Mouse (Mus musculus): ENCODE data around the gene Krtcap2. TPM values are rescaled to one million over a fixed set of nuclear protein-coding genes. Genes with fewer than 3 reads are reported as not detected.

Krtcap2 gene
- polyA plus RNA-seq, 1 experiment from 2014 or later = 334 TPM

DNA sequence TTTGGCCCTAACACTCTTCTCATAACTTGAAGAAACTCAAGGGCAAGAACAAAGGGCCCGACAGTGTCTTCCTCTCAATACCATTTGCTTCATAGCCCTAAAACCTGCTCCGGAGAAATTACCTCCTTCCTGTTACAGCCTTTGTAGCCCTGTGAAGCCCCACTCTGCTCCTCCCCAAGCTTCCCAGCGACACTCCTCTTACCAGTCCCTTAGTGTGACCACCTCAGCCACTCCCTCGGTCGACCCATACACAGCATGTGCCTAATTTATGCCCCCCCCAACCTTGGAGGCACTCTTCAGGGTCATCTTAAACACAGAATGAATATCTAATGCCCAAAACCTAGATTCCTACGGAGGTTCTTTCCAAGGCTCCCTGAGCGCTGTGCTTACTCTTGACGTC lies 32.9 kb downstream of the Krtcap2 start:
- Histone ChIP-seq H3K36me3 (peaks cover 21% of the 10 kb centered on the region), H3K4me1 (peaks cover 58% of the 10 kb centered on the region), H3K4me3 (peak overlapping the region; percentile 58), H3K27ac (peak overlapping the region; percentile 90), H3K9ac (peak overlapping the region; percentile 66), H3K4me2 (peak overlapping the region; percentile 94), H3K9me3 (no peaks in the 10 kb centered on the region), H3K27me3 (no peaks in the 10 kb centered on the region)
- no peak for ATAC-seq (ENCODE audit: insufficient number of reproducible peaks, low FRiP score, low TSS enrichment, low read depth)
- WGBS = 17% methylated on average over 8 of the region's 8 CpGs

GRCm38 (mm10) chr3:89279153-89279890 lies 33.6 kb downstream of the Krtcap2 start:
- peaks cover 17% of the 10 kb centered on the region for H3K36me3 ChIP-seq
- peak overlapping the region; percentile 94 for H3K4me2 ChIP-seq
- H3K27ac ChIP-seq = peak overlapping the region; percentile 90
- H3K4me3 ChIP-seq = peak overlapping the region; percentile 58
- no peaks in the 10 kb centered on the region for H3K27me3 ChIP-seq
- 2% methylated on average over 34 of the region's 35 CpGs for WGBS
- peak overlapping the region; percentile 66 for H3K9ac ChIP-seq
- no peaks in the 10 kb centered on the region for H3K9me3 ChIP-seq
- peak; percentile 79 for ATAC-seq (ENCODE audit: insufficient number of reproducible peaks, low FRiP score, low TSS enrichment, low read depth)
- peaks cover 58% of the 10 kb centered on the region for H3K4me1 ChIP-seq

DNA sequence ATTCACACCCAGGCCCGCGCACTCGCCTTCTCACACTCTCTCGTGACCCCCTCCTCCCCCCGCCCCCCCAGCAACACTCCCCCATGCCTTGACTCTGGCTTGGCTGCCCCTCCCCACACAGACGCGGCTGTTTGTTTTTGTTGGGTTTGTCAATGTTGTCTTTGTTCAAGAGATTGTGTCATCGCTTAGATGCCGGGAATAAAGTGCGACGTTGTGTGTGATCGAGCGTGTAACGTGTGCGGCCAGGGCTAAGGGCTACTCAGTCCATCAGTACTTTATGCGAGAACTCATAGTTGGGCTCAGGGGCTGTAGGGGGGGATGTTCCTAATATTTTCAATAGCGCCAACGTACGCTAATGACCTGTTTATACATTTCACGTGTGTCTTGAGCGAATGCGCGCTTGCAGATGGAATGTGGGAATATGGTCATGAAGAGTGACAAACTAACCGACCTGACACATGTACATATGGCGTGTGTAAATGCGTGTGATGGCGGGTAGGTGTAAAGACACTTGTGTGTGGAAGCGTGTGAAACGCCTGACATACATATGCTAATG lies 34.4 kb downstream of the Krtcap2 start:
- peaks cover 58% of the 10 kb centered on the region for H3K4me1 ChIP-seq
- H3K9me3 ChIP-seq = no peaks in the 10 kb centered on the region
- H3K4me3 ChIP-seq = peak overlapping the region; percentile 58
- ATAC-seq (ENCODE audit: insufficient number of reproducible peaks, low FRiP score, low TSS enrichment, low read depth) = no peak
- peak overlapping the region; percentile 94 for H3K4me2 ChIP-seq
- peak overlapping the region; percentile 66; the same call in 1 of the 2 replicates for H3K9ac ChIP-seq
- peaks cover 11% of the 10 kb centered on the region for H3K36me3 ChIP-seq
- under 1% methylated on average over 29 of the region's 29 CpGs for whole genome bisulfite sequencing
- peak overlapping the region; percentile 90 for H3K27ac ChIP-seq
- H3K27me3 ChIP-seq = no peaks in the 10 kb centered on the region

DNA sequence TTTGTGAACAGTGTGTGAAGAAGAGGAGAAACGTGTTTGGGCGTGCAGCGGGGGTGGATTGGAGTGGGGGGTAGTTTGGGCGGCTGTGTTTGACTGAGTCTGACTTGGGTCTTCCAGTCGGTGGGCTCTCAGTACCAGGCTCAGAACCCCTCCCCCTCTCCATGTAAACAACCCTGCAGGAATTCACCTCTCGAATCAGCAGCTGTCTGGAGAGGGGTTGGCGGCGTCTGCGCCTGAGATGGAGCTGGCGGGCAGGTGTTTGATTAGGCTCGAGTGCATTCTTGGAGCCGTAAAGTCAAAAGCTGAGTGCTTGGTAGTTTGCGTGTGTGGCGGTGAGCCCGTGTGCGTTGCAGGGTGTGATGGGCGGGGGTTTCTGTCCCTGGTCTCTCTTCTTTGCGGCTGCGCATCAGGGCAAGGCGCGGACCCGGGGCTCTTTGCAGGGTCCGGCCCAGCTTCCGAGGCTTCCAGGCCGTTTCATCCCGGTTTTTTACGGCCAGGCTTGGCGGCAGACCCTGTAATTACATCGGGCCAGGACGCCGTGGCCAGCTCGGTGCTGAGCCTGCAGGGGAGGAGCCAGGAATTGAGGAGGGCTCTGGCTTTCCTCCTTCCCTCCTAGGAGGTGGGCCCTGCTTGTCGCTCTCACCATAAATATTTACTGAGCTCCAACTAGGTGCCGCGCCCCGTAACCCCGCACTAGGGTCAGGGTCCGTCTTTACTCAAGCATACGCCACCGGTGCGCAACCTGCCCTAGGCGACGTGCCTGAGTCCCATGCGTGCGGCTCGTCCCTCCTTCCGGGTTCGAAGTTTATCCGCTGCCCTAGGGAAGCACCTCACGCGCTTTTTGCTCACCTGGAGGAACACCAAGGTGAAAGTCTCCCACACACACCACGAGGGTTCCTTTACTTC lies 35.1 kb downstream of the Krtcap2 start, which contains the start of gene Efna1:
Gene Efna1, minus strand, starts transcription at position 537 of the 906 bp plus-strand sequence.
- 0 out of 2 replicates have a peak, but pooled peaks have one; percentile 20 for ATAC-seq (ENCODE audit: insufficient number of reproducible peaks, low FRiP score, low TSS enrichment, low read depth)

GRCm38 (mm10) chr3:89281579-89282290 lies 36.0 kb downstream of the Krtcap2 start:
- WGBS = 12% methylated on average over 20 of the region's 20 CpGs
- Histone ChIP-seq H3K9ac (0 out of 2 replicates have a peak overlapping the region, but pooled peaks have one; percentile 66), H3K4me1 (peaks cover 55% of the 10 kb centered on the region), H3K27ac (peak overlapping the region; percentile 90), H3K4me2 (peak overlapping the region; percentile 94), H3K4me3 (peak overlapping the region; percentile 58), H3K27me3 (no peaks in the 10 kb centered on the region), H3K9me3 (no peaks in the 10 kb centered on the region), H3K36me3 (no peaks in the 10 kb centered on the region)
- ATAC-seq (ENCODE audit: insufficient number of reproducible peaks, low FRiP score, low TSS enrichment, low read depth) = no peak

More for the DNA sequence above, 35.1 kb downstream of the Krtcap2 start, which contains the start of gene Efna1:
- Histone ChIP-seq H3K4me3 (peak within 1 kb of the TSS; percentile 58), H3K9ac (peak within 1 kb of the TSS; percentile 66), H3K4me1 (peaks cover 58% of the 10 kb centered on the region), H3K36me3 (peaks cover 4% of the 10 kb centered on the region; the same call in 1 of the 2 replicates), H3K9me3 (no peaks in the 10 kb centered on the region), H3K4me2 (peak within 1 kb of the TSS; percentile 94), H3K27me3 (no peaks in the 10 kb centered on the region), H3K27ac (peak within 1 kb of the TSS; percentile 90)
- WGBS = under 1% methylated on average over 52 of the region's 52 CpGs

DNA sequence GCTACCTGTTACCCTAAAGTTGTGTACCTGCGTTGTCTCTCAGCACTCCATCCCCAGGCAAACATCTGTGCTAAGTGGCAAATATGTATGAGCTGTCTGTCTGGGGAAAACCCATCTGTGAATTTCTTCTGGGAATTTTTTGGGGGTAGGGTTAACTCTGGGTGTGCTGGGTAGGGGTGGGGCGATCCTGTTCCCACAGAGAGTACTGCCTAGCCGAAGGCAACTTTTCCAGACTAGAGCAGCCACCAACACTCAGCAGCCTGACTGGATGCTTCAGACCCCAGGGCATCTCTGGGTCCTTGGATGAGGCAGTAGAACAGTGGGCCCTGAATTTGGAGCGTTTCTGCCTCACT lies 36.5 kb downstream of the Krtcap2 start:
- Histone ChIP-seq H3K27me3 (no peaks in the 10 kb centered on the region), H3K4me1 (peaks cover 50% of the 10 kb centered on the region), H3K4me2 (no peak overlapping the region), H3K9me3 (no peaks in the 10 kb centered on the region), H3K27ac (no peak overlapping the region; the same call in 1 of the 2 replicates), H3K36me3 (no peaks in the 10 kb centered on the region), H3K9ac (no peak overlapping the region), H3K4me3 (no peak overlapping the region)
- 14% methylated on average over 4 of the region's 4 CpGs for WGBS
- no peak for ATAC-seq (ENCODE audit: insufficient number of reproducible peaks, low FRiP score, low TSS enrichment, low read depth)

GRCm38 (mm10) chr3:89284261-89284660 lies 38.5 kb downstream of the Krtcap2 start:
- Histone ChIP-seq H3K9me3 (no peaks in the 10 kb centered on the region), H3K27ac (no peak overlapping the region), H3K4me2 (no peak overlapping the region), H3K36me3 (no peaks in the 10 kb centered on the region), H3K4me3 (no peak overlapping the region), H3K4me1 (peaks cover 39% of the 10 kb centered on the region), H3K9ac (no peak overlapping the region), H3K27me3 (no peaks in the 10 kb centered on the region)
- ATAC-seq (ENCODE audit: insufficient number of reproducible peaks, low FRiP score, low TSS enrichment, low read depth) = no peak
- WGBS = 78% methylated on average over 3 of the region's 3 CpGs

DNA sequence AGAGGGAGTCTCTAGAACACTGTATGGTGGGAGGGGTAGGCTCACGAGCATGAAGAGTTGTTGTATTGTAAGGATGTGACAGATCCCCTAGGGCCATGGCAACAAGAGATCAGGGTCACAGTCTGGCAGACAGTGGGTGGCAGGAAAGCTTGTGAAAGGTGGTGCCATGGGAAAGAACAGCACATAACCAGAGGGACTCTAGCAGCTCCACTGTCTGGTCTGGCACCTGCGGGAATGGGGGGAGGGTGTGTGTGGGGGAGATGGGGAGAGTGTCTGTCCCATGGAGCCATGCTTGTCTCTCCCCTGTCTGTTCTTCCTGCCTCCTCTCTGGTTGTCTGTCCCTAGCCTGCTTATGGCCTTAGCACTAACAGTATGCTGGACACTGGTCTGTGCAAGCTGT lies 39.8 kb downstream of the Krtcap2 start:
- Histone ChIP-seq H3K4me1 (peaks cover 28% of the 10 kb centered on the region), H3K27me3 (no peaks in the 10 kb centered on the region), H3K36me3 (no peaks in the 10 kb centered on the region), H3K9me3 (no peaks in the 10 kb centered on the region), H3K27ac (no peak overlapping the region), H3K4me2 (no peak overlapping the region), H3K4me3 (no peak overlapping the region), H3K9ac (no peak overlapping the region)
- ATAC-seq (ENCODE audit: insufficient number of reproducible peaks, low FRiP score, low TSS enrichment, low read depth) = no peak
- WGBS = 43% methylated on average over 2 of the region's 2 CpGs

DNA sequence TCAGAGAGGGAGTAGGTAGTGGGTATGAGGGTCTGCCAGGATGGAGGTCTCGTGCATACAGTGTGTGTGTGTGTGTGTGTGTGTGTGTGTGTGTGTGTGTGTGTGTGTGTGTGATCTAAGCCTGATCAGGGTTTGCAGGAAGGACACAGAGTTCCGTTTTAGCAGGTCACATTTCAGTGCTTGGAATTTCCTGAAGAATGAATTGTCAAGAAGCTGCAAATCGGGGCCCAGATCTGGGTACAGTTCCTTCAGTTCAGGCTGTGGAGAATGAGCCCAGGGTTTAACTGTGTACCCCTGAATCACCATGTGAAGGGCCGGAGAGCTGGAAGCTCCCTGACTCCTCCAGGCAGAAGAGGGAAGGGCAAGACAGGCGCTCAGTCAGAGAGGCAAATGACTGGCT lies 41.5 kb downstream of the Krtcap2 start:
- Histone ChIP-seq H3K4me3 (no peak overlapping the region), H3K36me3 (no peaks in the 10 kb centered on the region), H3K9me3 (no peaks in the 10 kb centered on the region), H3K4me2 (no peak overlapping the region), H3K27ac (0 out of 2 replicates have a peak overlapping the region, but pooled peaks have one; percentile 11), H3K4me1 (peaks cover 19% of the 10 kb centered on the region; the same call in 1 of the 2 replicates), H3K9ac (no peak overlapping the region), H3K27me3 (no peaks in the 10 kb centered on the region)
- WGBS = 37% methylated on average over 5 of the region's 5 CpGs
- ATAC-seq (ENCODE audit: insufficient number of reproducible peaks, low FRiP score, low TSS enrichment, low read depth) = no peak

DNA sequence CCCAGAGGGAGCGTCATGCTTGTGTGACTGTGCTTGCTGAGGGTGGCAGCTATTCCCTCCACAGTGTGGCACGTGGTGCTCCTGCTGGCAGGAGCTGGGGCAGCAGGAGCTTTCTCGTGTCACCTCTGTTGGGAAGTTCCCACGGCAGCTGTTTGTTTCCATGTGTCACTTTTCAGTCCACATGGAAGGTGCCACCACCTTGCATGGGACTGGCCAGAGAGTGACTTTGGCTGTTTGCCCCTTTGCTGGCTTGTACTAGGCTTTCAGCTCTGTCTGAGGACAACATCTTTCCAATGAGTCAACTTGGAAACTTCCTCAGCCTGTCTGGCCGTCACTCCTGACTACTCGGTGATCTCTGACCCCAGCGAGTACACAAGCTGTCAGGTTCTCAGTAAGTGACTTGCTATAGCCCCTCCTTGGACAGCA lies 42.8 kb downstream of the Krtcap2 start:
- H3K27me3 ChIP-seq = no peaks in the 10 kb centered on the region
- H3K36me3 ChIP-seq = no peaks in the 10 kb centered on the region
- H3K4me3 ChIP-seq = no peak overlapping the region
- no peak overlapping the region for H3K4me2 ChIP-seq
- H3K4me1 ChIP-seq = peaks cover 17% of the 10 kb centered on the region; the same call in 1 of the 2 replicates
- 47% methylated on average over 7 of the region's 7 CpGs for WGBS
- H3K9me3 ChIP-seq = no peaks in the 10 kb centered on the region
- no peak overlapping the region for H3K27ac ChIP-seq
- H3K9ac ChIP-seq = no peak overlapping the region
- ATAC-seq (ENCODE audit: insufficient number of reproducible peaks, low FRiP score, low TSS enrichment, low read depth) = no peak

- peaks cover 17% of the 10 kb centered on the region; the same call in 1 of the 2 replicates for H3K4me1 ChIP-seq
- H3K9me3 ChIP-seq = no peaks in the 10 kb centered on the region
- H3K27ac ChIP-seq = no peak overlapping the region
- no peaks in the 10 kb centered on the region for H3K36me3 ChIP-seq
- H3K4me3 ChIP-seq = no peak overlapping the region
- H3K27me3 ChIP-seq = no peaks in the 10 kb centered on the region
- 55% methylated on average over 10 of the region's 10 CpGs for WGBS
- H3K9ac ChIP-seq = no peak overlapping the region
- H3K4me2 ChIP-seq = no peak overlapping the region
- ATAC-seq (ENCODE audit: insufficient number of reproducible peaks, low FRiP score, low TSS enrichment, low read depth) = no peak
These were observed 46.1 kb downstream of the Krtcap2 start for GRCm38 (mm10) chr3:89291874-89292273.
